Mouse (Mus musculus) intestine, postnatal 0 days (tissue): ENCODE results near the gene Scamp5. TPM values are rescaled to one million over a fixed set of nuclear protein-coding genes. Genes with fewer than 3 reads are reported as not detected.
A peak's percentile ranks its signal among the peaks of the same experiment; 100 is the strongest.

Experiments
- ATAC-seq: fragments of 200-750 bp; cut with Nextera tagmentation; 2 replicates; pipeline ENCODE4 v1.8.0; 2017; ENCODE audit warnings: mild to moderate bottlenecking, moderate TSS enrichment, moderate library complexity
- H3K27ac ChIP-seq: fragments of 300-500 bp; sonication (generic); 2 replicates; pipeline ENCODE4 v1.5.1; 2014; ENCODE audit warnings: mild to moderate bottlenecking, low read depth, low read length, moderate library complexity
- H3K27me3 ChIP-seq: fragments of 300-500 bp; sonication (generic); replicated peaks from 2 replicates; pipeline ENCODE4 v1.6.1; 2014; ENCODE audit warnings: low read length, mixed read lengths; ENCODE audit not compliant: control insufficient read depth, insufficient read depth
- H3K36me3 ChIP-seq: fragments of 300-500 bp; sonication (generic); 2 replicates; pipeline ENCODE4 v1.6.1; 2014; ENCODE audit warnings: mild to moderate bottlenecking, moderate library complexity; ENCODE audit not compliant: control insufficient read depth, insufficient read depth
- H3K4me1 ChIP-seq: fragments of 300-500 bp; sonication (generic); replicated peaks from 2 replicates; pipeline ENCODE4 v1.6.1; 2014; ENCODE audit warnings: antibody characterized with exemption, low read length, mixed read lengths; ENCODE audit not compliant: control insufficient read depth, insufficient read depth
- H3K4me2 ChIP-seq: fragments of 300-500 bp; sonication (generic); replicated peaks from 2 replicates; pipeline ENCODE4 v1.6.1; 2014; ENCODE audit warnings: low read depth, mild to moderate bottlenecking, moderate library complexity
- H3K4me3 ChIP-seq: fragments of 300-500 bp; sonication (generic); 2 replicates; pipeline ENCODE4 v1.5.1; 2014; ENCODE audit warnings: low read depth, low read length
- H3K9ac ChIP-seq: fragments of 300-500 bp; sonication (generic); 2 replicates; pipeline ENCODE4 v1.6.1; 2014; ENCODE audit warnings: mild to moderate bottlenecking, low read depth, low read length
- H3K9me3 ChIP-seq: fragments of 300-500 bp; sonication (generic); 2 replicates; pipeline ENCODE4 v1.6.1; 2016; ENCODE audit warnings: mixed run types; ENCODE audit not compliant: control insufficient read depth
- CTCF ChIP-seq: sonication (generic); IDR thresholded peaks from 2 replicates; pipeline ENCODE4 v1.5.1; 2016; ENCODE audit warnings: low read depth, mild to moderate bottlenecking, control low read depth, antibody characterized with exemption, moderate library complexity
- WGBS: fragments of 180-500 bp; shearing (Covaris S2); extraction: QIAGEN DNeasy Blood & Tissue Kit; methylation state at CpG from one replicate; pipeline ENCODE4 v1.1.7; 2014; 5-methylcytosine and 5-hydroxymethylcytosine counted together
- polyA plus RNA-seq: library from polyadenylated mRNA; unstranded; fragments of >200 nt; fragmentation: Nextera tagmentation; extraction: Ambion mirVana; gene quantifications from 2 replicates; pipeline ENCODE4 v1.2.1, GENCODE M21; 2015

Gene Scamp5
- polyA plus RNA-seq, 1 experiment from 2014 or later, result 15.9 TPM

DNA sequence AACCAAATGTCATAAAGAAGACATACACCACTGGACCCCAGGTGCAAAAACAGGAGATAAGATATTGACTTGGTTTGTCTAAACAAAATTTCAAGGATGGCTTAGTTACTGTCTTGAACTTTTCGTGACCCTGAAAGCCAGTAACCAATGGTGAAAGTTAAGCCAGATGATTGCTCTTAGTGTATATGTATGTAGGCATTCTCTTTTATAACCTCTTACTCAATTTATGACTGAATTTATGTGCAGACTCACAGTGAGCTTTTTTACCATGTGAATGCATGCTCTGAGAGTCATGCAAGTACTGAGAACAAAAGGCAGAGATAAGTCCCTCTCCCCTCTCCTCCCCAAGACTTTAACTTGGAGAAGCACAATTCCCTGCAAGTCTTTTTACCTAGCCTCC, 75.0 kb downstream of the Scamp5 start:
- Histone ChIP-seq H3K4me3 (no peak overlapping the region), H3K9ac (no peak overlapping the region), H3K4me2 (no peak overlapping the region), H3K27me3 (no peaks in the 10 kb centered on the region), H3K9me3 (no peaks in the 10 kb centered on the region), H3K4me1 (no peaks in the 10 kb centered on the region), H3K27ac (no peak overlapping the region; the same call in 1 of the 2 replicates), H3K36me3 (no peaks in the 10 kb centered on the region)
- ATAC-seq, result 0 out of 2 replicates have a peak, but pooled peaks have one; percentile 19
- no peak for TF ChIP-seq CTCF
- 24% methylated on average over 1 of the region's 1 CpGs for WGBS

Other genes with a start within 250 kb of the Scamp5 start
- gene Trcg1, start 231.5 kb downstream of the Scamp5 start, polyA plus RNA-seq, result not detected in 2 replicates
- gene 1700017B05Rik, start 205.4 kb downstream of the Scamp5 start, polyA plus RNA-seq, result 12.8 and 14.2 TPM in 2 replicates
- gene Ppcdc, start 27.9 kb downstream of the Scamp5 start, polyA plus RNA-seq, result 17.3 and 18.8 TPM in 2 replicates
- gene Rpp25, start 36.0 kb upstream of the Scamp5 start, polyA plus RNA-seq, result 3.2 and 4.8 TPM in 2 replicates
- gene Cox5a, start 53.2 kb upstream of the Scamp5 start, polyA plus RNA-seq, result 1,449 and 1,523 TPM in 2 replicates
- 6.9 and 7.8 TPM in 2 replicates for gene Fam219b, start 69.5 kb upstream of the Scamp5 start, polyA plus RNA-seq
- 22.8 and 27.5 TPM in 2 replicates for gene Mpi, start 84.7 kb upstream of the Scamp5 start, polyA plus RNA-seq
- gene Scamp2, start 92.9 kb upstream of the Scamp5 start, polyA plus RNA-seq, result 90.2 and 92.3 TPM in 2 replicates
- gene Ulk3, start 121.4 kb upstream of the Scamp5 start, polyA plus RNA-seq, result 8.3 and 10.3 TPM in 2 replicates
- not detected in 2 replicates for gene Cplx3, start 138.2 kb upstream of the Scamp5 start, polyA plus RNA-seq
- gene Lman1l, start 152.7 kb upstream of the Scamp5 start, polyA plus RNA-seq, result not detected in 2 replicates
- gene Csk, start 185.6 kb upstream of the Scamp5 start, polyA plus RNA-seq, result 18.7 and 21.9 TPM in 2 replicates
- gene Cyp1a2, start 215.6 kb upstream of the Scamp5 start, polyA plus RNA-seq, result not detected in 2 replicates
- 0.05 and 0.09 TPM in 2 replicates for gene Cyp1a1, start 219.9 kb upstream of the Scamp5 start, polyA plus RNA-seq
- gene Edc3, start 240.5 kb upstream of the Scamp5 start, polyA plus RNA-seq, result 12.3 and 14.2 TPM in 2 replicates